In the genomic region with DNA sequence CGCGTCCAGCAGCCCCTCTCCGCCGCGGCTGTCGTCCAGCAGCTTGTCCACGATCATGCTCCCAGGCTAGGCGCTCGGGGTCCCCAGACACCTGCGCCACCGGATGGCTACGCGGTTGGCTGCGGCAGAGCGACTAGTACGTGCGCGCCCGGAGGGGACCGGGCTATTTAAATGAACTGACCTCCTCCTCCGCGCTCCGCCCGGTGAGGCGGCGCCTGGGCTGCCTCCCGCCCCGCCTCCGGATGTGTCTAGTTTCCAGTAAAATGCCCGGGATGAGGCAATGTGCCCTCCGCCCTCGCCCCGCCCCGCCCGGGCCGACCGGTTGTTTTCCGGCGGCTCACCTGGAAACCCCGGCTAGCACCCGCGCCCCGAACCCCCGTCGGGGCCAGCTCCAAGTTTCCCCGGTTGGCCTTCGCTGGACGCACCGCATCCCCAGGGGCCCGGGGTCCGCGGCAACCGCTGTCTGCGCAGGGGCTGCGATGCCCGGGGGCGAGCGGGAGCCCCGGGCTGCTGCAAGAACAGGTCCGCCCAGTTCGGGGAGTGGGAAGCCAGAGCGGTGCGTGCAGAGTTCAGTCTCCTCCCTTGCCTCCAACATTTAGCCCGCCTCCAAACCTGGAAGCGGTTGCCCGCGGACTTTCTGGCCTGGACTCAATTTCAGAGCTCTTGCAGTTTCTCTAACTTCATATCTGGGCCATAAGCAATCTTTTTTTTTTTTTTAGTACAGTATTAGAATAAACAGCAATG, we compare ENCODE assay signal across 8 mouse cellular contexts. TPM values are rescaled to one million over a fixed set of nuclear protein-coding genes. Genes with fewer than 3 reads are reported as not detected.
DNase-seq lines count a peak whose midpoint lies in the region; ATAC-seq and TF ChIP-seq lines count a peak whose summit lies in the region.

No protein-coding gene starts in this region.

- 0 out of 2 replicates have a peak overlapping the region, but pooled peaks have one; percentile 4 for H3K27ac ChIP-seq in forebrain, embryonic 11.5 days (ENCODE audit: low read depth, low read length)
- peak overlapping the region; percentile 92 for H3K27ac ChIP-seq in heart, embryonic 16.5 days (ENCODE audit: low read length)
- H3K27ac ChIP-seq in liver, embryonic 16.5 days (ENCODE audit: low read length), result peak overlapping the region; percentile 90
- 0 out of 2 replicates have a peak overlapping the region, but pooled peaks have one; percentile 8 for H3K27ac ChIP-seq in neural tube, embryonic 12.5 days
- H3K27ac ChIP-seq in stomach, postnatal 0 days (replicated peaks), result peak overlapping the region; percentile 95

- DNase-seq in c-Kit-positive CD71-positive TER-119-negative erythroid progenitor cells, embryonic 14.5 days (ENCODE audit: low read depth), result peak; percentile 82
- DNase-seq in forebrain, embryonic 11.5 days (ENCODE audit: low spot score), result peak; percentile 92
- DNase-seq in kidney, postnatal 36 days, result peak; percentile 98 to 99
- DNase-seq in stomach, postnatal 0 days (ENCODE audit: low spot score), result peak; percentile 98

- no peak for TF ChIP-seq EP300 in stomach, postnatal 0 days (optimal IDR thresholded peaks at IDR 0.05)

- peaks cover 23% of the 10 kb centered on the region for H3K36me3 ChIP-seq in E14TG2a.4 (ENCODE audit: insufficient read depth, low read length)
- H3K36me3 ChIP-seq in forebrain, embryonic 11.5 days (ENCODE audit: control insufficient read depth, insufficient read depth, low read length), result no peaks in the 10 kb centered on the region; the same call in 1 of the 2 replicates
- peaks cover 11% of the 10 kb centered on the region for H3K36me3 ChIP-seq in heart, embryonic 16.5 days (ENCODE audit: control insufficient read depth, insufficient read depth)
- peaks cover 4% of the 10 kb centered on the region; the same call in 1 of the 2 replicates for H3K36me3 ChIP-seq in liver, embryonic 16.5 days (ENCODE audit: control insufficient read depth, insufficient read depth)
- H3K36me3 ChIP-seq in neural tube, embryonic 12.5 days, result peaks cover 9% of the 10 kb centered on the region
- H3K36me3 ChIP-seq in stomach, postnatal 0 days (ENCODE audit: control insufficient read depth, insufficient read depth, low read length), result peaks cover 6% of the 10 kb centered on the region

- no peak for TF ChIP-seq CTCF in E14TG2a.4 (conservative IDR thresholded peaks at IDR 0.05; ENCODE audit: low read length)
- no peak for TF ChIP-seq CTCF in stomach, postnatal 0 days (IDR thresholded peaks at IDR 0.05; ENCODE audit: low read depth)

- under 1% methylated on average over 63 of the region's 67 CpGs for WGBS in forebrain, embryonic 11.5 days
- WGBS in heart, embryonic 16.5 days, result under 1% methylated on average over 65 of the region's 67 CpGs
- under 1% methylated on average over 67 of the region's 67 CpGs for WGBS in liver, embryonic 16.5 days (ENCODE audit: insufficient replicate concordance)
- WGBS in neural tube, embryonic 12.5 days, result under 1% methylated on average over 67 of the region's 67 CpGs
- under 1% methylated on average over 64 of the region's 67 CpGs for WGBS in stomach, postnatal 0 days

- peaks cover 11% of the 10 kb centered on the region for H3K27me3 ChIP-seq in E14TG2a.4 (ENCODE audit: insufficient read depth, low read length)
- H3K27me3 ChIP-seq in forebrain, embryonic 11.5 days (ENCODE audit: control insufficient read depth, insufficient read depth, low read length), result no peaks in the 10 kb centered on the region
- no peaks in the 10 kb centered on the region for H3K27me3 ChIP-seq in heart, embryonic 16.5 days (ENCODE audit: control insufficient read depth, insufficient read depth, low read length)
- H3K27me3 ChIP-seq in liver, embryonic 16.5 days (ENCODE audit: control insufficient read depth, insufficient read depth, low read depth, low read length), result peaks cover 17% of the 10 kb centered on the region
- 0 out of 2 replicates have a peak, but pooled peaks cover 6% of the 10 kb centered on the region for H3K27me3 ChIP-seq in neural tube, embryonic 12.5 days (replicated peaks)
- H3K27me3 ChIP-seq in stomach, postnatal 0 days (ENCODE audit: control insufficient read depth, insufficient read depth, low read length), result no peaks in the 10 kb centered on the region

- H3K4me2 ChIP-seq in forebrain, embryonic 11.5 days (ENCODE audit: low read depth, low read length, severe bottlenecking), result peak overlapping the region; percentile 89
- peak overlapping the region; percentile 88 for H3K4me2 ChIP-seq in heart, embryonic 16.5 days (ENCODE audit: low read depth, low read length)
- H3K4me2 ChIP-seq in liver, embryonic 16.5 days (ENCODE audit: low read depth, low read length), result peak overlapping the region; percentile 84
- H3K4me2 ChIP-seq in neural tube, embryonic 12.5 days (replicated peaks), result peak overlapping the region; percentile 96
- peak overlapping the region; percentile 74 for H3K4me2 ChIP-seq in stomach, postnatal 0 days (replicated peaks; ENCODE audit: low read depth)

- peak overlapping the region; percentile 98 for H3K4me3 ChIP-seq in E14TG2a.4 (replicated peaks; ENCODE audit: low read length)
- H3K4me3 ChIP-seq in forebrain, embryonic 11.5 days (ENCODE audit: low read depth, low read length), result peak overlapping the region; percentile 72
- H3K4me3 ChIP-seq in heart, embryonic 16.5 days (ENCODE audit: low read length), result peak overlapping the region; percentile 98
- H3K4me3 ChIP-seq in liver, embryonic 16.5 days (ENCODE audit: low read depth, low read length), result peak overlapping the region; percentile 79
- peak overlapping the region; percentile 72 for H3K4me3 ChIP-seq in neural tube, embryonic 12.5 days
- H3K4me3 ChIP-seq in stomach, postnatal 0 days (ENCODE audit: low read depth, low read length), result peak overlapping the region; percentile 94

- H3K9me3 ChIP-seq in E14TG2a.4 (ENCODE audit: low read length), result no peaks in the 10 kb centered on the region
- no peaks in the 10 kb centered on the region for H3K9me3 ChIP-seq in forebrain, embryonic 11.5 days (ENCODE audit: control insufficient read depth, low read length)
- H3K9me3 ChIP-seq in heart, embryonic 16.5 days (replicated peaks; ENCODE audit: control insufficient read depth, low read length), result no peaks in the 10 kb centered on the region
- no peaks in the 10 kb centered on the region for H3K9me3 ChIP-seq in liver, embryonic 16.5 days (replicated peaks; ENCODE audit: control insufficient read depth, low read length)
- no peaks in the 10 kb centered on the region for H3K9me3 ChIP-seq in neural tube, embryonic 12.5 days
- no peaks in the 10 kb centered on the region for H3K9me3 ChIP-seq in stomach, postnatal 0 days (ENCODE audit: control insufficient read depth, low read length)

- peaks cover 48% of the 10 kb centered on the region for H3K4me1 ChIP-seq in E14TG2a.4 (replicated peaks; ENCODE audit: low read depth, low read length)
- H3K4me1 ChIP-seq in forebrain, embryonic 11.5 days (replicated peaks; ENCODE audit: control insufficient read depth, insufficient read depth, low read length), result peaks cover 6% of the 10 kb centered on the region; the same call in 1 of the 2 replicates
- H3K4me1 ChIP-seq in heart, embryonic 16.5 days (ENCODE audit: control insufficient read depth, insufficient read depth, low read length), result peaks cover 26% of the 10 kb centered on the region
- H3K4me1 ChIP-seq in liver, embryonic 16.5 days (ENCODE audit: control insufficient read depth, low read depth, low read length), result peaks cover 6% of the 10 kb centered on the region
- peaks cover 14% of the 10 kb centered on the region for H3K4me1 ChIP-seq in neural tube, embryonic 12.5 days
- no peaks in the 10 kb centered on the region for H3K4me1 ChIP-seq in stomach, postnatal 0 days (replicated peaks; ENCODE audit: control insufficient read depth, insufficient read depth)

- peak; percentile 94 for ATAC-seq in forebrain, embryonic 11.5 days (replicated peaks; ENCODE audit: low FRiP score)
- ATAC-seq in heart, embryonic 16.5 days (replicated peaks; ENCODE audit: extremely low read depth, insufficient read depth, low FRiP score), result peak; percentile 97
- ATAC-seq in liver, embryonic 16.5 days (ENCODE audit: low read depth), result peak; percentile 92
- peak; percentile 92 for ATAC-seq in neural tube, embryonic 12.5 days (ENCODE audit: low FRiP score, low read depth)
- ATAC-seq in stomach, postnatal 0 days (ENCODE audit: low FRiP score, low TSS enrichment), result peak; percentile 96

- H3K9ac ChIP-seq in forebrain, embryonic 11.5 days (ENCODE audit: low read length), result peak overlapping the region; percentile 72
- peak overlapping the region; percentile 87 for H3K9ac ChIP-seq in heart, embryonic 16.5 days (ENCODE audit: low read length)
- H3K9ac ChIP-seq in liver, embryonic 16.5 days (ENCODE audit: low read depth, low read length), result peak overlapping the region; percentile 77
- H3K9ac ChIP-seq in neural tube, embryonic 12.5 days, result peak overlapping the region; percentile 75
- H3K9ac ChIP-seq in stomach, postnatal 0 days (ENCODE audit: low read length), result peak overlapping the region; percentile 89

RNA-seq across cellular contexts. Expression of gene Nfkbiz, which starts 16.5 kb away (rescaled TPM):
- 1.9 and 2.3 TPM in 2 replicates for polyA plus RNA-seq in forebrain, embryonic 11.5 days (2014; fragmentation: Nextera tagmentation; extraction: Ambion mirVana)
- polyA plus RNA-seq in heart, embryonic 16.5 days (2015; fragmentation: Nextera tagmentation; extraction: Ambion mirVana), result 2.9 and 3.2 TPM in 2 replicates
- 2.2 and 2.3 TPM in 2 replicates for polyA plus RNA-seq in liver, embryonic 16.5 days (2015; fragmentation: Nextera tagmentation; extraction: Ambion mirVana)
- polyA plus RNA-seq in neural tube, embryonic 12.5 days (2016; fragmentation: Nextera tagmentation; extraction: Ambion mirVana), result 1.7 and 2.3 TPM in 2 replicates
- polyA plus RNA-seq in stomach, postnatal 0 days (2015; fragmentation: Nextera tagmentation; extraction: Ambion mirVana), result 9.0 and 9.1 TPM in 2 replicates

Comparison
In these comparisons a context has a peak if more than half of its experiments do, and no peak if none do; other contexts are left out.
1. Peak in every context shown above with its lines: DNase-seq, ATAC-seq, H3K4me3 ChIP-seq and H3K27ac ChIP-seq.
2. H3K27ac ChIP-seq: peak in every context shown above with its lines; median percentile 95 in stomach, postnatal 0 days; 92 in heart, embryonic 16.5 days; 90 in liver, embryonic 16.5 days; 8 in neural tube, embryonic 12.5 days; 4 in forebrain, embryonic 11.5 days.